Mouse (Mus musculus) limb, embryonic 13.5 days (tissue): ENCODE measurements around the gene Nhsl2. TPM values are rescaled to one million over a fixed set of nuclear protein-coding genes. Genes with fewer than 3 reads are reported as not detected.

Experiments
- ATAC-seq: fragments of 200-750 bp; cut with Nextera tagmentation; 2 replicates; pipeline ENCODE4 v1.8.0; 2017; ENCODE audit warnings: low read depth, moderate number of reproducible peaks, moderate TSS enrichment; ENCODE audit not compliant: low FRiP score
- H3K27ac ChIP-seq: fragments of 300-500 bp; sonication (generic); 2 replicates; pipeline ENCODE4 v1.5.1; 2015; ENCODE audit warnings: inconsistent platforms, mild to moderate bottlenecking, moderate library complexity
- H3K27me3 ChIP-seq: fragments of 300-500 bp; sonication (generic); 2 replicates; pipeline ENCODE4 v1.6.1; 2015; ENCODE audit warnings: mild to moderate bottlenecking, inconsistent platforms
- H3K36me3 ChIP-seq: fragments of 300-500 bp; sonication (generic); 2 replicates; pipeline ENCODE4 v1.6.1; 2015; ENCODE audit warnings: inconsistent platforms, mild to moderate bottlenecking, moderate library complexity
- H3K4me1 ChIP-seq: fragments of 300-500 bp; sonication (generic); 2 replicates; pipeline ENCODE4 v1.6.1; 2015; ENCODE audit warnings: inconsistent platforms
- H3K4me2 ChIP-seq: fragments of 300-500 bp; sonication (generic); replicated peaks from 2 replicates; pipeline ENCODE4 v1.6.1; 2015; ENCODE audit warnings: inconsistent platforms, mild to moderate bottlenecking, moderate library complexity
- H3K4me3 ChIP-seq: fragments of 300-500 bp; sonication (generic); 2 replicates; pipeline ENCODE4 v1.5.1; 2015; ENCODE audit warnings: moderate library complexity, mild to moderate bottlenecking, inconsistent platforms
- H3K9ac ChIP-seq: fragments of 300-500 bp; sonication (generic); 2 replicates; pipeline ENCODE4 v1.6.1; 2015; ENCODE audit warnings: mild to moderate bottlenecking, inconsistent platforms
- H3K9me3 ChIP-seq: fragments of 300-500 bp; sonication (generic); 2 replicates; pipeline ENCODE4 v1.6.1; 2016; ENCODE audit warnings: inconsistent platforms
- WGBS: fragments of 180-500 bp; shearing (Covaris S2); methylation state at CpG from one replicate; pipeline ENCODE4 v1.1.7; 2015; 5-methylcytosine and 5-hydroxymethylcytosine counted together
- microRNA-seq: library from miRNA; unstranded; fragments of <30 nt; microRNA quantifications from one replicate; pipeline ENCODE4, GENCODE M21; 2016
- polyA plus RNA-seq: library from polyadenylated mRNA; unstranded; fragments of >200 nt; fragmentation: Nextera tagmentation; extraction: Ambion mirVana; gene quantifications from 2 replicates; pipeline ENCODE4 v1.2.1, GENCODE M21; 2015

Gene Nhsl2
- polyA plus RNA-seq, 1 experiment from 2014 or later, result 17.4 TPM

GRCm38 (mm10) chrX:102119042-102119864 lies 270.1 kb downstream of the Nhsl2 start, which contains the start of gene Pin4:
Gene Pin4 (plus strand): TSS chrX:102119447.
- H3K4me2 ChIP-seq, result peak within 1 kb of the TSS; percentile 68
- H3K36me3 ChIP-seq, result peaks cover 13% of the 10 kb centered on the region
- peak within 1 kb of the TSS; percentile 64 for H3K4me3 ChIP-seq
- peak; percentile 99 for ATAC-seq
- 0 out of 2 replicates have a peak, but pooled peaks cover 2% of the 10 kb centered on the region for H3K4me1 ChIP-seq
- peak within 1 kb of the TSS; percentile 73 for H3K9ac ChIP-seq
- H3K27me3 ChIP-seq, result peaks cover 10% of the 10 kb centered on the region; the same call in 1 of the 2 replicates
- H3K9me3 ChIP-seq, result no peaks in the 10 kb centered on the region
- 17% methylated on average over 30 of the region's 30 CpGs for WGBS
- no peak within 1 kb of the TSS for H3K27ac ChIP-seq

GRCm38 (mm10) chrX:102121321-102121720 lies 272.1 kb downstream of the Nhsl2 start:
- Histone ChIP-seq H3K4me2 (no peak overlapping the region), H3K27me3 (peaks cover 6% of the 10 kb centered on the region; the same call in 1 of the 2 replicates), H3K9ac (no peak overlapping the region), H3K4me3 (no peak overlapping the region), H3K36me3 (peaks cover 18% of the 10 kb centered on the region), H3K9me3 (no peaks in the 10 kb centered on the region), H3K27ac (no peak overlapping the region), H3K4me1 (0 out of 2 replicates have a peak, but pooled peaks cover 2% of the 10 kb centered on the region)
- WGBS, result 90% methylated on average over 2 of the region's 2 CpGs
- ATAC-seq, result no peak

- no peak overlapping the region for H3K4me3 ChIP-seq
- no peaks in the 10 kb centered on the region for H3K9me3 ChIP-seq
- H3K27ac ChIP-seq, result no peak overlapping the region
- H3K27me3 ChIP-seq, result peaks cover 8% of the 10 kb centered on the region; the same call in 1 of the 2 replicates
- WGBS, result 77% methylated on average over 1 of the region's 1 CpGs
- ATAC-seq, result no peak
- no peak overlapping the region for H3K9ac ChIP-seq
- H3K4me1 ChIP-seq, result no peaks in the 10 kb centered on the region
- no peak overlapping the region for H3K4me2 ChIP-seq
- H3K36me3 ChIP-seq, result peaks cover 24% of the 10 kb centered on the region
Observed at GRCm38 (mm10) chrX:102141157-102141556, 292.0 kb downstream of the Nhsl2 start.

Small RNA genes lying within 50 kb of the gene (microRNA-seq; reads per million reads assigned to microRNA genes)
- not detected for gene Gm27843

Other genes starting within 250 kb of the Nhsl2 start
- 162 and 180 TPM in 2 replicates for gene Ogt, start 209.3 kb upstream of the Nhsl2 start, polyA plus RNA-seq
- gene Cxcr3, start 115.1 kb upstream of the Nhsl2 start, polyA plus RNA-seq, result 0.24 and 0.46 TPM in 2 replicates
- gene Gm4779, start 55.0 kb upstream of the Nhsl2 start, polyA plus RNA-seq, result 0.31 TPM in 2 replicates
- gene 8030474K03Rik, start 54.7 kb upstream of the Nhsl2 start, polyA plus RNA-seq, result 0.20 and 0.26 TPM in 2 replicates
- gene Rtl5, start 221.9 kb downstream of the Nhsl2 start, polyA plus RNA-seq, result 2.7 and 3.8 TPM in 2 replicates